Mouse (Mus musculus): Measurements from ENCODE around the gene Sorcs2. TPM values are rescaled to one million over a fixed set of nuclear protein-coding genes. Genes with fewer than 3 reads are reported as not detected.

The Sorcs2 gene
- polyA plus RNA-seq, 1 experiment from 2014 or later, result 6.0 TPM

DNA sequence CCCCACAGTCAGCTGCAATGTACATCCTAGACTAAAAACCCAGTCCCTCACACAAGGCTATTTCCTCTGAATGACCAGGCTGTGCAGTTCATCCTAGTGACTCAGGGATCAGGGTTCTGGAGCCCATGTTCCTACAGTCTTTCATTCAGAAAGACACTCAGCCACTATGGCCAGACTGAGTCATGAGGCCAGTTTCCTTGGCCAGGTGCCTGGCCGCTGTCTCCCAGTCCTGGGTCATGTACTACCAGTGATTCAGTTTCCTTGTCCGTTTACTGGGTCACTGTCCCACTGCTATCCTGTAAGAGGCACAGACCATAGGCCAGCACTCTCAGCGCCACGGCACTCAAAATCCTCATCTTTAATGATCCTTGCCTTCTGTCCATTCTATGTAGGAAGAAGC lies 209.6 kb downstream of the Sorcs2 start:
- Histone ChIP-seq H3K4me1 (replicated peaks; ENCODE audit: control insufficient read depth, insufficient read depth, low read length) (no peaks in the 10 kb centered on the region), H3K9ac (ENCODE audit: low read depth, low read length) (no peak overlapping the region), H3K9me3 (ENCODE audit: control insufficient read depth, low read length) (no peaks in the 10 kb centered on the region), H3K27me3 (ENCODE audit: control insufficient read depth, insufficient read depth, low read length) (no peaks in the 10 kb centered on the region), H3K4me2 (replicated peaks; ENCODE audit: low read depth, low read length) (no peak overlapping the region), H3K36me3 (ENCODE audit: control insufficient read depth, insufficient read depth, low read length) (no peaks in the 10 kb centered on the region), H3K4me3 (ENCODE audit: low read depth, low read length) (no peak overlapping the region), H3K27ac (ENCODE audit: low read depth, low read length) (no peak overlapping the region)
- DNase-seq (ENCODE audit: low spot score) (no peak), ATAC-seq (ENCODE audit: low FRiP score) (no peak)
- whole genome bisulfite sequencing, result 92% methylated on average over 4 of the region's 4 CpGs

- DNase-seq (ENCODE audit: low spot score), result no peak
- no peak overlapping the region for H3K9ac ChIP-seq (ENCODE audit: low read depth, low read length)
- no peaks in the 10 kb centered on the region for H3K9me3 ChIP-seq (ENCODE audit: control insufficient read depth, low read length)
- no peaks in the 10 kb centered on the region for H3K36me3 ChIP-seq (ENCODE audit: control insufficient read depth, insufficient read depth, low read length)
- H3K27ac ChIP-seq (ENCODE audit: low read depth, low read length), result no peak overlapping the region
- ATAC-seq (ENCODE audit: low FRiP score), result no peak
- WGBS, result 61% methylated on average over 8 of the region's 8 CpGs
- no peaks in the 10 kb centered on the region for H3K27me3 ChIP-seq (ENCODE audit: control insufficient read depth, insufficient read depth, low read length)
- H3K4me2 ChIP-seq (replicated peaks; ENCODE audit: low read depth, low read length), result no peak overlapping the region
- no peaks in the 10 kb centered on the region for H3K4me1 ChIP-seq (replicated peaks; ENCODE audit: control insufficient read depth, insufficient read depth, low read length)
- no peak overlapping the region for H3K4me3 ChIP-seq (ENCODE audit: low read depth, low read length)
Measured at GRCm38 (mm10) chr5:36186294-36187053, 211.5 kb downstream of the Sorcs2 start.

DNA sequence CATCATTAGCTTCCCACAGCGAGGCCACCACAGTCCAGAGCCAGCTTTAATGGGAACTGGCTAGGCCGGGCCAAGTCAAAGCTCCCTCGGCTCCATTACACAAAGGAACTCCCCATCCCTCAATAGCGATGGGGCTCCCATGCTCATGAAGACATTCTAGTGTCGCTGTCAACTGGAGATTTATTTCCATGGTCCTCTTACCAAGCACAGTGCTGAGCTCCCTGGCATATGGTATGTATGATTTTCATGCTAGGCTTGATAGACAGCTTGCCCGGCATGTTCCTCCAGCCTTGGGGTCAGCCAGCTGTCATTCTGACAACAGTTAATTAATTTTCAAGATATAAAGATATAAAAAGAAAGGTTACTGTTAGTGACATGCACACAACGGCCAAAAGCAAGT lies 215.6 kb downstream of the Sorcs2 start:
- no peak overlapping the region for H3K27ac ChIP-seq (ENCODE audit: low read depth, low read length)

DNA sequence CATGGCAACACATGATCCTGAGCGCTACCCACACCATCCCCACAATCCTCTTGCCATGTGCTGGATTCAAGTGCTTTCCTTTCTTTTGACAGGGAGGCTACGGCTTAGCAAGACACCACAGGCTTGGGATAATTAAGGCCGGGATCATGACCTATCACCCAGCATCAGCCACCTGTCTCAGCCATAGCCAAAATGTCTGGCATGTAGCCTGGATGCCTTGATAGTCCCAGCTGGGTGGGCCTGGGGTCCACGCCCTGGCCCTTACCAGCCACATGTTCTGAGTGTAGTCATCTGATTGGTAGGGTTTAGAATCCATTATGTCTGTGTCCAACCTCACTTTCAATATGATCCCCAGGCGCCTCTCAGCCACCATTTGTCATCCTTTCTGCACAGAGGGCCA lies 218.2 kb downstream of the Sorcs2 start:
- no peak overlapping the region for H3K4me3 ChIP-seq (ENCODE audit: low read depth, low read length)
- no peak overlapping the region for H3K27ac ChIP-seq (ENCODE audit: low read depth, low read length)
- H3K9me3 ChIP-seq (ENCODE audit: control insufficient read depth, low read length), result no peaks in the 10 kb centered on the region
- DNase-seq (ENCODE audit: low spot score) (no peak), ATAC-seq (ENCODE audit: low FRiP score) (no peak)
- no peaks in the 10 kb centered on the region for H3K27me3 ChIP-seq (ENCODE audit: control insufficient read depth, insufficient read depth, low read length)
- 78% methylated on average over 5 of the region's 5 CpGs for WGBS
- H3K4me1 ChIP-seq (replicated peaks; ENCODE audit: control insufficient read depth, insufficient read depth, low read length), result peaks cover 6% of the 10 kb centered on the region; the same call in 1 of the 2 replicates
- H3K9ac ChIP-seq (ENCODE audit: low read depth, low read length), result no peak overlapping the region
- H3K4me2 ChIP-seq (replicated peaks; ENCODE audit: low read depth, low read length), result no peak overlapping the region
- no peaks in the 10 kb centered on the region for H3K36me3 ChIP-seq (ENCODE audit: control insufficient read depth, insufficient read depth, low read length)

More for the DNA sequence above, 215.6 kb downstream of the Sorcs2 start:
- no peak for ATAC-seq (ENCODE audit: low FRiP score)
- H3K9me3 ChIP-seq (ENCODE audit: control insufficient read depth, low read length), result no peaks in the 10 kb centered on the region
- H3K9ac ChIP-seq (ENCODE audit: low read depth, low read length), result no peak overlapping the region
- no peak overlapping the region for H3K4me3 ChIP-seq (ENCODE audit: low read depth, low read length)
- WGBS, result 81% methylated on average over 7 of the region's 7 CpGs
- no peaks in the 10 kb centered on the region for H3K4me1 ChIP-seq (replicated peaks; ENCODE audit: control insufficient read depth, insufficient read depth, low read length)
- no peaks in the 10 kb centered on the region for H3K36me3 ChIP-seq (ENCODE audit: control insufficient read depth, insufficient read depth, low read length)
- H3K4me2 ChIP-seq (replicated peaks; ENCODE audit: low read depth, low read length), result no peak overlapping the region
- DNase-seq (ENCODE audit: low spot score), result no peak
- no peaks in the 10 kb centered on the region for H3K27me3 ChIP-seq (ENCODE audit: control insufficient read depth, insufficient read depth, low read length)

DNA sequence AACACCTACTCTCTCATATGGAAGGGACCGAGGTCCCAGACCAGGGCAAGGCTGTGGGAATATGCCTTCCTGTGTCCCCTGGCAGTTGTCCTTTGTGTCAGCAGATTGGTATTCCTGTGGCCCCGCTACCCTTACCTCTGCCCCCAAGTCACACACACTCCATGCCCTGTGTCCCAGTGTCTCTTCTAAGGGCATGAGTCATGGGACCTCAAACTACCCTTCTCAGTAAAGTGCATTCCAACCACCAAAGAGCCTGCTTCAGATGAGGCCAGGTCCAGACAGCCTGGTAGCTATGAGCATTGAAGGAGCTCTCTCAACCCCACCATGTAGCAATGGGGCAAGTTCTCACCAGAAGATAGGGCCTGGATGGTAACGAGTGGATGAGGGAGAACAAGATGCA lies 219.2 kb downstream of the Sorcs2 start:
- Histone ChIP-seq H3K4me1 (replicated peaks; ENCODE audit: control insufficient read depth, insufficient read depth, low read length) (peaks cover 7% of the 10 kb centered on the region; the same call in 1 of the 2 replicates), H3K27ac (ENCODE audit: low read depth, low read length) (no peak overlapping the region), H3K9me3 (ENCODE audit: control insufficient read depth, low read length) (no peaks in the 10 kb centered on the region), H3K36me3 (ENCODE audit: control insufficient read depth, insufficient read depth, low read length) (no peaks in the 10 kb centered on the region), H3K9ac (ENCODE audit: low read depth, low read length) (no peak overlapping the region), H3K27me3 (ENCODE audit: control insufficient read depth, insufficient read depth, low read length) (no peaks in the 10 kb centered on the region), H3K4me3 (ENCODE audit: low read depth, low read length) (no peak overlapping the region), H3K4me2 (replicated peaks; ENCODE audit: low read depth, low read length) (no peak overlapping the region)
- WGBS, result 96% methylated on average over 3 of the region's 3 CpGs
- DNase-seq (ENCODE audit: low spot score) (no peak), ATAC-seq (ENCODE audit: low FRiP score) (no peak)

DNA sequence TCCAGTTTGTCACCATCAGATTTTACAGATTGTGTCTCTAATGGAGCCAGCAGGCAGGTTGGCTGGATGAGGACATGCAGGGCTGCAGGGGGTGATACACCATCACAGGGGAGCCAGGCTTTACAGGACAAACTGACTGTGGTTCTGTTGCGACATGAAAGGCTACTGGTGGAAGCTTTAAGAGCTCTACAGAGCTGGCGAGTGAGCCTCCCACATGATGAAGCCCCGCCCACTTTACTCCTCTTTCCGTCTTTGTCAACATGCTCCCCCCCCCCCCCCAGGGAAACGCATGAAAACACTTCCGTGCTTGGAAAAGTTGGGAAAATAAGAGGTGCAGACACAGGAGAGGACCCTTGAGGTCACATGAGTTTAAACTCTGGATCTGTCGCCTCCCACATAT lies 219.7 kb downstream of the Sorcs2 start:
- 59% methylated on average over 7 of the region's 7 CpGs for WGBS
- Histone ChIP-seq H3K9me3 (ENCODE audit: control insufficient read depth, low read length) (no peaks in the 10 kb centered on the region), H3K4me3 (ENCODE audit: low read depth, low read length) (no peak overlapping the region), H3K36me3 (ENCODE audit: control insufficient read depth, insufficient read depth, low read length) (no peaks in the 10 kb centered on the region), H3K9ac (ENCODE audit: low read depth, low read length) (no peak overlapping the region), H3K4me2 (replicated peaks; ENCODE audit: low read depth, low read length) (no peak overlapping the region), H3K4me1 (replicated peaks; ENCODE audit: control insufficient read depth, insufficient read depth, low read length) (peaks cover 7% of the 10 kb centered on the region; the same call in 1 of the 2 replicates), H3K27ac (ENCODE audit: low read depth, low read length) (no peak overlapping the region), H3K27me3 (ENCODE audit: control insufficient read depth, insufficient read depth, low read length) (no peaks in the 10 kb centered on the region)
- ATAC-seq (ENCODE audit: low FRiP score) (no peak), DNase-seq (ENCODE audit: low spot score) (no peak)

- Histone ChIP-seq H3K27ac (ENCODE audit: low read depth, low read length) (no peak overlapping the region), H3K36me3 (ENCODE audit: control insufficient read depth, insufficient read depth, low read length) (no peaks in the 10 kb centered on the region), H3K4me3 (ENCODE audit: low read depth, low read length) (no peak overlapping the region), H3K4me2 (replicated peaks; ENCODE audit: low read depth, low read length) (no peak overlapping the region), H3K9ac (ENCODE audit: low read depth, low read length) (no peak overlapping the region), H3K4me1 (replicated peaks; ENCODE audit: control insufficient read depth, insufficient read depth, low read length) (peaks cover 7% of the 10 kb centered on the region; the same call in 1 of the 2 replicates), H3K9me3 (ENCODE audit: control insufficient read depth, low read length) (no peaks in the 10 kb centered on the region), H3K27me3 (ENCODE audit: control insufficient read depth, insufficient read depth, low read length) (no peaks in the 10 kb centered on the region)
- ATAC-seq (ENCODE audit: low FRiP score) (no peak), DNase-seq (ENCODE audit: low spot score) (no peak)
- WGBS, result 94% methylated on average over 4 of the region's 4 CpGs
Measured at GRCm38 (mm10) chr5:36176873-36177272, 221.1 kb downstream of the Sorcs2 start.

- no peaks in the 10 kb centered on the region for H3K27me3 ChIP-seq (ENCODE audit: control insufficient read depth, insufficient read depth, low read length)
- no peaks in the 10 kb centered on the region for H3K36me3 ChIP-seq (ENCODE audit: control insufficient read depth, insufficient read depth, low read length)
- H3K4me2 ChIP-seq (replicated peaks; ENCODE audit: low read depth, low read length), result no peak overlapping the region
- H3K9me3 ChIP-seq (ENCODE audit: control insufficient read depth, low read length), result no peaks in the 10 kb centered on the region
- H3K27ac ChIP-seq (ENCODE audit: low read depth, low read length), result no peak overlapping the region
- ATAC-seq (ENCODE audit: low FRiP score) (no peak), DNase-seq (ENCODE audit: low spot score) (no peak)
- H3K4me3 ChIP-seq (ENCODE audit: low read depth, low read length), result no peak overlapping the region
- H3K4me1 ChIP-seq (replicated peaks; ENCODE audit: control insufficient read depth, insufficient read depth, low read length), result peaks cover 7% of the 10 kb centered on the region; the same call in 1 of the 2 replicates
- H3K9ac ChIP-seq (ENCODE audit: low read depth, low read length), result no peak overlapping the region
- 90% methylated on average over 11 of the region's 11 CpGs for WGBS
Measured at GRCm38 (mm10) chr5:36176409-36176808, 221.5 kb downstream of the Sorcs2 start.

- Histone ChIP-seq H3K4me3 (ENCODE audit: low read depth, low read length) (no peak overlapping the region), H3K9ac (ENCODE audit: low read depth, low read length) (0 out of 2 replicates have a peak overlapping the region, but pooled peaks have one; percentile 16), H3K27me3 (ENCODE audit: control insufficient read depth, insufficient read depth, low read length) (no peaks in the 10 kb centered on the region; the same call in 1 of the 2 replicates), H3K27ac (ENCODE audit: low read depth, low read length) (peak overlapping the region; percentile 71), H3K9me3 (ENCODE audit: control insufficient read depth, low read length) (no peaks in the 10 kb centered on the region), H3K4me1 (replicated peaks; ENCODE audit: control insufficient read depth, insufficient read depth, low read length) (peaks cover 7% of the 10 kb centered on the region; the same call in 1 of the 2 replicates), H3K36me3 (ENCODE audit: control insufficient read depth, insufficient read depth, low read length) (no peaks in the 10 kb centered on the region), H3K4me2 (replicated peaks; ENCODE audit: low read depth, low read length) (no peak overlapping the region)
- 18% methylated on average over 9 of the region's 9 CpGs for whole genome bisulfite sequencing
- DNase-seq (ENCODE audit: low spot score) (peak; percentile 62), ATAC-seq (ENCODE audit: low FRiP score) (peak; percentile 91)
Measured at GRCm38 (mm10) chr5:36174569-36175115, 223.3 kb downstream of the Sorcs2 start.
